Mouse (Mus musculus) kidney, embryonic 16.5 days (tissue): ENCODE measurements around the gene Ctdsp1. TPM values are rescaled to one million over a fixed set of nuclear protein-coding genes. Genes with fewer than 3 reads are reported as not detected.

Source experiments
- ATAC-seq: fragments of 200-750 bp; cut with Nextera tagmentation; 2 replicates; pipeline ENCODE4 v1.8.0; 2017; ENCODE audit warnings: moderate TSS enrichment; ENCODE audit not compliant: low FRiP score, low TSS enrichment
- H3K27ac ChIP-seq: fragments of 300-500 bp; sonication (generic); 2 replicates; pipeline ENCODE4 v1.5.1; 2014; ENCODE audit warnings: low read length
- H3K27me3 ChIP-seq: fragments of 300-500 bp; sonication (generic); 2 replicates; pipeline ENCODE4 v1.6.1; 2014; ENCODE audit warnings: low read length, control low read depth, mixed read lengths; ENCODE audit not compliant: insufficient read depth
- H3K36me3 ChIP-seq: fragments of 300-500 bp; sonication (generic); 2 replicates; pipeline ENCODE4 v1.6.1; 2014; ENCODE audit warnings: low read length, control low read depth, mixed read lengths; ENCODE audit not compliant: insufficient read depth
- H3K4me1 ChIP-seq: fragments of 300-500 bp; sonication (generic); 2 replicates; pipeline ENCODE4 v1.6.1; 2014; ENCODE audit warnings: low read length, control low read depth, mixed read lengths; ENCODE audit not compliant: insufficient read depth
- H3K4me2 ChIP-seq: fragments of 300-500 bp; sonication (generic); replicated peaks from 2 replicates; pipeline ENCODE4 v1.6.1; 2014; ENCODE audit warnings: low read depth, low read length
- H3K4me3 ChIP-seq: fragments of 300-500 bp; sonication (generic); 2 replicates; pipeline ENCODE4 v1.5.1; 2014; ENCODE audit warnings: mild to moderate bottlenecking, low read length
- H3K9ac ChIP-seq: fragments of 300-500 bp; sonication (generic); replicated peaks from 2 replicates; pipeline ENCODE4 v1.6.1; 2014; ENCODE audit warnings: low read length
- H3K9me3 ChIP-seq: fragments of 300-500 bp; sonication (generic); 2 replicates; pipeline ENCODE4 v1.6.1; 2016; ENCODE audit warnings: low read length, control low read depth
- WGBS: fragments of 180-500 bp; shearing (Covaris S2); extraction: QIAGEN DNeasy Blood & Tissue Kit; methylation state at CpG from one replicate; pipeline ENCODE4 v1.1.7; 2014; 5-methylcytosine and 5-hydroxymethylcytosine counted together
- microRNA counts: library from miRNA; unstranded; fragments of <30 nt; microRNA quantifications from one replicate; lab custom pipeline; 2016
- microRNA-seq: library from miRNA; unstranded; fragments of <30 nt; microRNA quantifications from one replicate; pipeline ENCODE4, GENCODE M21; 2016
- polyA plus RNA-seq: library from polyadenylated mRNA; unstranded; fragments of >200 nt; fragmentation: Nextera tagmentation; extraction: Ambion mirVana; gene quantifications from 2 replicates; pipeline ENCODE4 v1.2.1, GENCODE M21; 2015

Gene Ctdsp1
- polyA plus RNA-seq, 1 experiment from 2014 or later, result 94.0 TPM

DNA sequence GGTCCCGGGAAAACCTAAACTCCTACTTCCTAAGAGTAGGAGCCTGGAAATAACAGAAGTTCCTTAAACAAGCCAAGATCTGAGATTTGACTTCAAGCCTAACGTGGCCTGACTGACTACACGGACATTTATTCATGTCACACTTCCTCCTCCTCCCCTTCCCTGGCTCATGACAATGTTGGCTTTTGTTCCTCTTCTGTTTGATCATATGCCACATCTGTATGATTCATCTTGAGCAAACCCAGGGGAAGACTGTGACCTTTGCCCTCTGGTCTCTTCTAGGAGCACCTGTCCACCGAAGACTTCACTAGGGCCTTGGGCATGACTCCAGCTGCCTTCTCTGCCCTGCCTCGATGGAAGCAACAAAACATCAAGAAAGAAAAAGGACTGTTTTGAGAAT, 43.3 kb downstream of the Ctdsp1 start:
- Histone ChIP-seq H3K27me3 (no peaks in the 10 kb centered on the region), H3K4me1 (0 out of 2 replicates have a peak, but pooled peaks cover 3% of the 10 kb centered on the region), H3K27ac (no peak overlapping the region), H3K4me2 (no peak overlapping the region), H3K9me3 (no peaks in the 10 kb centered on the region), H3K36me3 (peaks cover 37% of the 10 kb centered on the region), H3K4me3 (no peak overlapping the region), H3K9ac (no peak overlapping the region)
- WGBS, result 45% methylated on average over 5 of the region's 5 CpGs
- ATAC-seq, result no peak

DNA sequence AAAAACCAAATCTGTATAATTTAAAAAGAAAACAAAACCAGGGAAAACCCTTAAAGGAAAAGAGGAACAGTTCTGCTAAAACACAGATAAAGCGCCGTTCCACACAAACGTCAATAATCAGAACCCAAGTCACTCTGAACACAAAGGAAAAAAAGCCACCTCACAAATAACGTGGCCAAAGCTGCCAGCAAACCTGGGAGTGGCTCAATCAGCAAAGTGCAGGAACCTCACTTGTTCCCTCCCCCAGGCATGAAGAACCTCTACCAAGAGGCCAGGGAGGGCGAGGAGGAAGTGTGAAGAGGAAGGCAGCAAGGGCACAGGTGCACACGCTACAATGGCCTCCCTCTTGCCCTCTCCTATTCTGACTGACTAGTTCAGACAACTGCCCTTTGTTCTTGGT, 44.3 kb downstream of the Ctdsp1 start:
- ATAC-seq, result no peak
- Histone ChIP-seq H3K36me3 (peaks cover 45% of the 10 kb centered on the region), H3K4me1 (0 out of 2 replicates have a peak, but pooled peaks cover 3% of the 10 kb centered on the region), H3K4me2 (no peak overlapping the region), H3K27ac (no peak overlapping the region), H3K4me3 (no peak overlapping the region), H3K9me3 (no peaks in the 10 kb centered on the region), H3K27me3 (no peaks in the 10 kb centered on the region), H3K9ac (no peak overlapping the region)
- WGBS, result 82% methylated on average over 6 of the region's 6 CpGs

GRCm38 (mm10) chr1:74437702-74438427, 46.6 kb downstream of the Ctdsp1 start:
- no peak overlapping the region for H3K4me2 ChIP-seq
- H3K4me1 ChIP-seq, result 0 out of 2 replicates have a peak, but pooled peaks cover 3% of the 10 kb centered on the region
- H3K27me3 ChIP-seq, result no peaks in the 10 kb centered on the region
- 77% methylated on average over 8 of the region's 8 CpGs for WGBS
- H3K36me3 ChIP-seq, result peaks cover 53% of the 10 kb centered on the region
- ATAC-seq, result no peak
- H3K9ac ChIP-seq, result no peak overlapping the region
- H3K27ac ChIP-seq, result no peak overlapping the region
- no peaks in the 10 kb centered on the region for H3K9me3 ChIP-seq
- no peak overlapping the region for H3K4me3 ChIP-seq

GRCm38 (mm10) chr1:74439166-74439876, 48.0 kb downstream of the Ctdsp1 start:
- H3K36me3 ChIP-seq, result peaks cover 57% of the 10 kb centered on the region
- ATAC-seq, result no peak

GRCm38 (mm10) chr1:74444538-74444937, 53.2 kb downstream of the Ctdsp1 start:
- H3K36me3 ChIP-seq, result peaks cover 50% of the 10 kb centered on the region
- no peak overlapping the region for H3K4me3 ChIP-seq
- H3K27ac ChIP-seq, result no peak overlapping the region
- 90% methylated on average over 2 of the region's 2 CpGs for WGBS
- H3K4me2 ChIP-seq, result no peak overlapping the region
- no peak overlapping the region for H3K9ac ChIP-seq
- H3K9me3 ChIP-seq, result no peaks in the 10 kb centered on the region
- no peaks in the 10 kb centered on the region for H3K4me1 ChIP-seq
- ATAC-seq, result no peak
- no peaks in the 10 kb centered on the region for H3K27me3 ChIP-seq

More at GRCm38 (mm10) chr1:74439166-74439876, 48.0 kb downstream of the Ctdsp1 start:
- WGBS, result 89% methylated on average over 19 of the region's 19 CpGs
- Histone ChIP-seq H3K9ac (no peak overlapping the region), H3K4me1 (0 out of 2 replicates have a peak, but pooled peaks cover 3% of the 10 kb centered on the region), H3K27ac (no peak overlapping the region), H3K9me3 (no peaks in the 10 kb centered on the region), H3K27me3 (no peaks in the 10 kb centered on the region), H3K4me2 (no peak overlapping the region), H3K4me3 (no peak overlapping the region)

MicroRNAs encoded within 50 kb of the gene (microRNA counts, 519-probe panel; counts per million panel counts)
- 3,648 counts per million, percentile 84 among the panel's probes with 10 or more counts for microRNA mmu-miR-26b (lab: Ali Mortazavi, UCI)

Small RNA genes within 50 kb of the gene (microRNA-seq; reads per million reads assigned to microRNA genes)
- 31,289 reads per million, percentile 98 among the genes with 10 or more reads in this experiment for gene Mir26b

Other genes starting within 250 kb of the Ctdsp1 start
- gene Cxcr2, start 237.5 kb upstream of the Ctdsp1 start, polyA plus RNA-seq, result 0.11 and 0.24 TPM in 2 replicates
- not detected in 2 replicates for gene Cxcr1, start 196.9 kb upstream of the Ctdsp1 start, polyA plus RNA-seq
- gene Arpc2, start 155.4 kb upstream of the Ctdsp1 start, polyA plus RNA-seq, result 441 and 457 TPM in 2 replicates
- gene Gpbar1, start 113.0 kb upstream of the Ctdsp1 start, polyA plus RNA-seq, result 1.6 and 1.9 TPM in 2 replicates
- 322 and 350 TPM in 2 replicates for gene Aamp, start 106.8 kb upstream of the Ctdsp1 start, polyA plus RNA-seq
- gene Pnkd, start 106.6 kb upstream of the Ctdsp1 start, polyA plus RNA-seq, result 149 and 156 TPM in 2 replicates
- 33.5 and 35.1 TPM in 2 replicates for gene Tmbim1, start 85.9 kb upstream of the Ctdsp1 start, polyA plus RNA-seq
- 0.50 and 0.53 TPM in 2 replicates for gene Catip, start 29.4 kb upstream of the Ctdsp1 start, polyA plus RNA-seq
- 4.5 and 5.4 TPM in 2 replicates for gene Slc11a1, start 16.3 kb upstream of the Ctdsp1 start, polyA plus RNA-seq
- 17.5 and 18.0 TPM in 2 replicates for gene Vil1, start 17.9 kb downstream of the Ctdsp1 start, polyA plus RNA-seq
- gene Cnot9, start 114.5 kb downstream of the Ctdsp1 start, polyA plus RNA-seq, result 63.7 and 71.7 TPM in 2 replicates
- gene Plcd4, start 151.4 kb downstream of the Ctdsp1 start, polyA plus RNA-seq, result 1.3 TPM in 2 replicates
- 31.5 and 36.5 TPM in 2 replicates for gene Usp37, start 152.8 kb downstream of the Ctdsp1 start, polyA plus RNA-seq
- gene Zfp142, start 196.7 kb downstream of the Ctdsp1 start, polyA plus RNA-seq, result 7.0 and 8.7 TPM in 2 replicates
- 19.6 and 20.4 TPM in 2 replicates for gene Bcs1l, start 196.8 kb downstream of the Ctdsp1 start, polyA plus RNA-seq
- gene Rnf25, start 209.9 kb downstream of the Ctdsp1 start, polyA plus RNA-seq, result 40.0 and 43.9 TPM in 2 replicates
- 9.1 and 11.7 TPM in 2 replicates for gene Stk36, start 209.9 kb downstream of the Ctdsp1 start, polyA plus RNA-seq